Mouse (Mus musculus): ENCODE data around the gene Gm28729. TPM values are rescaled to one million over a fixed set of nuclear protein-coding genes. Genes with fewer than 3 reads are reported as not detected.
"Not testable (repeated sequence)": the region's sequence is repeated elsewhere in the genome, so short reads cannot be mapped to it uniquely, and the experiment has no call there.

The Gm28729 gene
- polyA plus RNA-seq, 1 experiment = not detected

GRCm38 (mm10) chr9:96501217-96501616 is 23.8 kb downstream of the Gm28729 start:
- no peak overlapping the region for H3K4me2 ChIP-seq (ENCODE audit: low read depth)
- no peaks in the 10 kb centered on the region for H3K79me2 ChIP-seq (ENCODE audit: control insufficient read depth, insufficient read depth)
- TF ChIP-seq POLR2A (IDR thresholded peaks at IDR 0.05; ENCODE audit: insufficient read length, low read depth) (no peak), TCF3 (IDR thresholded peaks at IDR 0.05; ENCODE audit: insufficient read length, low read depth) (no peak), POLR2AphosphoS2 (IDR thresholded peaks at IDR 0.05; ENCODE audit: insufficient read length, low read depth) (no peak), SRF (IDR thresholded peaks at IDR 0.05; ENCODE audit: control insufficient read depth, insufficient read length, low read depth) (no peak), CEBPB (IDR thresholded peaks at IDR 0.05; ENCODE audit: insufficient read depth, poor library complexity, severe bottlenecking) (no peak), MYOD1 (IDR thresholded peaks at IDR 0.05; ENCODE audit: control insufficient read depth in 1 of 3, insufficient read length in 2 of 3, low read depth in 2 of 3) (peak; percentile 21 to 83 (median 70)), TCF12 (IDR thresholded peaks at IDR 0.05; ENCODE audit: insufficient read depth, poor library complexity, severe bottlenecking) (peak; percentile 47), REST (IDR thresholded peaks at IDR 0.05; ENCODE audit: insufficient read depth, insufficient read length) (no peak), MAX (IDR thresholded peaks at IDR 0.05; ENCODE audit: low read depth) (no peak), MYOG (IDR thresholded peaks at IDR 0.05; ENCODE audit: control insufficient read depth in 1 of 3, insufficient read depth in 1 of 3, insufficient read length in 2 of 3, low read depth in 2 of 3) (peak; percentile 47 to 88 (median 68)), USF1 (IDR thresholded peaks at IDR 0.05; ENCODE audit: low read depth) (no peak), E2F4 (IDR thresholded peaks at IDR 0.05; ENCODE audit: insufficient read depth) (no peak)
- no peaks in the 10 kb centered on the region for H3K36me3 ChIP-seq (ENCODE audit: control insufficient read depth, insufficient read depth)
- no peaks in the 10 kb centered on the region for H3K27me3 ChIP-seq (ENCODE audit: control insufficient read depth, insufficient read depth, insufficient read length)
- no peak overlapping the region for H3ac ChIP-seq (ENCODE audit: control insufficient read depth, insufficient read length)
- H3K4me3 ChIP-seq = no peak overlapping the region

- H3K4me3 ChIP-seq = no peak overlapping the region
- TF ChIP-seq E2F4 (IDR thresholded peaks at IDR 0.05; ENCODE audit: insufficient read depth) (no peak), MAX (IDR thresholded peaks at IDR 0.05; ENCODE audit: low read depth) (no peak), POLR2A (IDR thresholded peaks at IDR 0.05; ENCODE audit: insufficient read length, low read depth) (no peak), USF1 (IDR thresholded peaks at IDR 0.05; ENCODE audit: low read depth) (no peak), TCF12 (IDR thresholded peaks at IDR 0.05; ENCODE audit: insufficient read depth, poor library complexity, severe bottlenecking) (no peak), CEBPB (IDR thresholded peaks at IDR 0.05; ENCODE audit: insufficient read depth, poor library complexity, severe bottlenecking) (no peak), MYOG (IDR thresholded peaks at IDR 0.05; ENCODE audit: control insufficient read depth in 1 of 3, insufficient read depth in 1 of 3, insufficient read length in 2 of 3, low read depth in 2 of 3) (no peak)
- H3K36me3 ChIP-seq (ENCODE audit: control insufficient read depth, insufficient read depth) = no peaks in the 10 kb centered on the region
- H3K27me3 ChIP-seq (ENCODE audit: control insufficient read depth, insufficient read depth, insufficient read length) = no peaks in the 10 kb centered on the region
- H3K79me2 ChIP-seq (ENCODE audit: control insufficient read depth, insufficient read depth) = no peaks in the 10 kb centered on the region
- no peak overlapping the region for H3K4me2 ChIP-seq (ENCODE audit: low read depth)
- H3ac ChIP-seq (ENCODE audit: control insufficient read depth, insufficient read length) = no peak overlapping the region
These were observed 31.9 kb downstream of the Gm28729 start for GRCm38 (mm10) chr9:96493212-96493611.

GRCm38 (mm10) chr9:96491810-96492209 is 33.3 kb downstream of the Gm28729 start:
- TF ChIP-seq USF1 (IDR thresholded peaks at IDR 0.05; ENCODE audit: low read depth) (no peak), TCF3 (IDR thresholded peaks at IDR 0.05; ENCODE audit: insufficient read length, low read depth) (no peak), TCF12 (IDR thresholded peaks at IDR 0.05; ENCODE audit: insufficient read depth, poor library complexity, severe bottlenecking) (no peak), REST (IDR thresholded peaks at IDR 0.05; ENCODE audit: insufficient read depth, insufficient read length) (no peak), CEBPB (IDR thresholded peaks at IDR 0.05; ENCODE audit: insufficient read depth, poor library complexity, severe bottlenecking) (no peak), MAX (IDR thresholded peaks at IDR 0.05; ENCODE audit: low read depth) (no peak), E2F4 (IDR thresholded peaks at IDR 0.05; ENCODE audit: insufficient read depth) (no peak), MYOD1 (IDR thresholded peaks at IDR 0.05; ENCODE audit: control insufficient read depth in 1 of 3, insufficient read length in 2 of 3, low read depth in 2 of 3) (no peak), POLR2AphosphoS2 (IDR thresholded peaks at IDR 0.05; ENCODE audit: insufficient read length, low read depth) (no peak), MYOG (IDR thresholded peaks at IDR 0.05; ENCODE audit: control insufficient read depth in 1 of 3, insufficient read depth in 1 of 3, insufficient read length in 2 of 3, low read depth in 2 of 3) (no peak)
- Histone ChIP-seq H3K4me3 (no peak overlapping the region), H3K4me2 (ENCODE audit: low read depth) (no peak overlapping the region), H3K27me3 (ENCODE audit: control insufficient read depth, insufficient read depth, insufficient read length) (no peaks in the 10 kb centered on the region), H3K36me3 (ENCODE audit: control insufficient read depth, insufficient read depth) (no peaks in the 10 kb centered on the region), H3K79me2 (ENCODE audit: control insufficient read depth, insufficient read depth) (no peaks in the 10 kb centered on the region), H3ac (ENCODE audit: control insufficient read depth, insufficient read length) (no peak overlapping the region)

- not testable (repeated sequence) for H3K79me2 ChIP-seq (ENCODE audit: control insufficient read depth, insufficient read depth); H3K27me3 ChIP-seq (ENCODE audit: control insufficient read depth, insufficient read depth, insufficient read length); H3ac ChIP-seq (ENCODE audit: control insufficient read depth, insufficient read length); H3K4me3 ChIP-seq; H3K36me3 ChIP-seq (ENCODE audit: control insufficient read depth, insufficient read depth); H3K4me2 ChIP-seq (ENCODE audit: low read depth)
These were observed 37.2 kb downstream of the Gm28729 start for GRCm38 (mm10) chr9:96487869-96488268.

GRCm38 (mm10) chr9:96483648-96484047 is 41.4 kb downstream of the Gm28729 start:
- no peak overlapping the region for H3K4me2 ChIP-seq (ENCODE audit: low read depth)

More at GRCm38 (mm10) chr9:96483648-96484047, 41.4 kb downstream of the Gm28729 start:
- no peaks in the 10 kb centered on the region for H3K27me3 ChIP-seq (ENCODE audit: control insufficient read depth, insufficient read depth, insufficient read length)
- H3K4me3 ChIP-seq = no peak overlapping the region
- no peaks in the 10 kb centered on the region for H3K79me2 ChIP-seq (ENCODE audit: control insufficient read depth, insufficient read depth)
- H3K36me3 ChIP-seq (ENCODE audit: control insufficient read depth, insufficient read depth) = no peaks in the 10 kb centered on the region
- no peak overlapping the region for H3ac ChIP-seq (ENCODE audit: control insufficient read depth, insufficient read length)
- TF ChIP-seq POLR2A (IDR thresholded peaks at IDR 0.05; ENCODE audit: insufficient read length, low read depth) = no peak
- TF ChIP-seq TCF12 (IDR thresholded peaks at IDR 0.05; ENCODE audit: insufficient read depth, poor library complexity, severe bottlenecking) = no peak
- TF ChIP-seq MYOG (IDR thresholded peaks at IDR 0.05; ENCODE audit: control insufficient read depth in 1 of 3, insufficient read depth in 1 of 3, insufficient read length in 2 of 3, low read depth in 2 of 3) = no peak
- no peak for TF ChIP-seq MYOD1 (IDR thresholded peaks at IDR 0.05; ENCODE audit: control insufficient read depth in 1 of 3, insufficient read length in 2 of 3, low read depth in 2 of 3)
- TF ChIP-seq CEBPB (IDR thresholded peaks at IDR 0.05; ENCODE audit: insufficient read depth, poor library complexity, severe bottlenecking) = no peak
- no peak for TF ChIP-seq REST (IDR thresholded peaks at IDR 0.05; ENCODE audit: insufficient read depth, insufficient read length)
- no peak for TF ChIP-seq POLR2AphosphoS2 (IDR thresholded peaks at IDR 0.05; ENCODE audit: insufficient read length, low read depth)
- no peak for TF ChIP-seq USF1 (IDR thresholded peaks at IDR 0.05; ENCODE audit: low read depth)
- TF ChIP-seq E2F4 (IDR thresholded peaks at IDR 0.05; ENCODE audit: insufficient read depth) = no peak
- no peak for TF ChIP-seq MAX (IDR thresholded peaks at IDR 0.05; ENCODE audit: low read depth)
- no peak for TF ChIP-seq SRF (IDR thresholded peaks at IDR 0.05; ENCODE audit: control insufficient read depth, insufficient read length, low read depth)
- no peak for TF ChIP-seq TCF3 (IDR thresholded peaks at IDR 0.05; ENCODE audit: insufficient read length, low read depth)

Data from myocyte (in vitro differentiated cells).